Mouse (Mus musculus) heart, adult 2 months (tissue): ENCODE measurements around the gene Bpnt1. TPM values are rescaled to one million over a fixed set of nuclear protein-coding genes. Genes with fewer than 3 reads are reported as not detected.

Experiments
- DNase-seq, 2 experiments: peaks; one replicate each; pipeline ENCODE4 v3.0.0; 2021
- H3K27ac ChIP-seq: fragments of 200-600 bp; 2 replicates; pipeline ENCODE4 v1.8.1; 2022
- H3K27me3 ChIP-seq: fragments of 200-500 bp; 2 replicates; pipeline ENCODE4 v1.6.1; 2012; ENCODE audit warnings: mild to moderate bottlenecking, low read length, inconsistent platforms, mixed read lengths; ENCODE audit not compliant: control insufficient read depth, insufficient read depth
- H3K36me3 ChIP-seq: fragments of 200-500 bp; 2 replicates; pipeline ENCODE4 v1.6.1; 2012; ENCODE audit warnings: low read length, inconsistent platforms; ENCODE audit not compliant: control insufficient read depth, insufficient read depth
- H3K4me1 ChIP-seq: fragments of 200-500 bp; 2 replicates; pipeline ENCODE4 v1.6.1; 2011; ENCODE audit warnings: low read length; ENCODE audit not compliant: control insufficient read depth, insufficient read depth
- H3K4me3 ChIP-seq: fragments of 200-600 bp; 2 replicates; pipeline ENCODE4 v1.8.1; 2022
- H3K79me2 ChIP-seq: fragments of 200-500 bp; replicated peaks from 2 replicates; pipeline ENCODE4 v1.6.1; 2012; ENCODE audit warnings: mild to moderate bottlenecking, inconsistent platforms, low read length, moderate library complexity, mixed read lengths; ENCODE audit not compliant: control insufficient read depth, insufficient read depth
- H3K9ac ChIP-seq: fragments of 200-500 bp; 2 replicates; pipeline ENCODE4 v1.6.1; 2012; ENCODE audit warnings: low read depth, mild to moderate bottlenecking, control low read depth, inconsistent platforms, low read length, mixed read lengths
- CTCF ChIP-seq: fragments of 200-600 bp; IDR thresholded peaks from 2 replicates; pipeline ENCODE4 v1.8.1; 2022; ENCODE audit warnings: antibody characterized with exemption, mild to moderate bottlenecking, moderate library complexity
- EP300 ChIP-seq: fragments of 200-500 bp; IDR thresholded peaks from 2 replicates; pipeline ENCODE4 v1.6.1; 2011; ENCODE audit warnings: low read depth, low read length, control low read depth; ENCODE audit not compliant: insufficient read depth
- POLR2A ChIP-seq: fragments of 200-500 bp; IDR thresholded peaks from 2 replicates; pipeline ENCODE4 v1.6.1; 2011; ENCODE audit warnings: mild to moderate bottlenecking, low read depth, low read length, control low read depth; ENCODE audit not compliant: insufficient read depth
- WGBS: fragments of 180-500 bp; shearing (Covaris S2); methylation state at CpG from one replicate; pipeline ENCODE4 v1.1.7; 2018; 5-methylcytosine and 5-hydroxymethylcytosine counted together
- intact Hi-C: fragments of 180-260 bp; cut with DNase I; formaldehyde crosslinking; loops from one replicate; pipeline ENCODE4 v1.15.1; 2025
- long read RNA-seq: library from polyadenylated mRNA; stranded (forward); transcript quantifications from one replicate; pipeline ENCODE4 v2.0.0, GENCODE M21; 2021
- polyA plus RNA-seq: library from polyadenylated mRNA; depleted of rRNA; stranded (reverse); fragments of >200 nt; gene quantifications from 2 replicates; pipeline ENCODE4 v1.2.3, GENCODE M21; 2012; rRNA removed
- total RNA-seq, 2 experiments: library from RNA; stranded (reverse); gene quantifications; 2 replicates each; pipeline ENCODE4 v1.2.3; 2021

Bpnt1 gene
- 10 to 100 TPM; 27.8 to 29.6 TPM for total RNA-seq
- 26.3 and 36.6 TPM in 2 replicates for polyA plus RNA-seq
- long read RNA-seq, transcript Bpnt1-205 (10 exons, 1,226 nt), result major isoform, 11 of 14 reads
- long read RNA-seq, partial matches to known transcripts, result 0 of 14 reads
- long read RNA-seq, other reads (novel, unspliced or antisense), result 2 of 14 reads

DNA sequence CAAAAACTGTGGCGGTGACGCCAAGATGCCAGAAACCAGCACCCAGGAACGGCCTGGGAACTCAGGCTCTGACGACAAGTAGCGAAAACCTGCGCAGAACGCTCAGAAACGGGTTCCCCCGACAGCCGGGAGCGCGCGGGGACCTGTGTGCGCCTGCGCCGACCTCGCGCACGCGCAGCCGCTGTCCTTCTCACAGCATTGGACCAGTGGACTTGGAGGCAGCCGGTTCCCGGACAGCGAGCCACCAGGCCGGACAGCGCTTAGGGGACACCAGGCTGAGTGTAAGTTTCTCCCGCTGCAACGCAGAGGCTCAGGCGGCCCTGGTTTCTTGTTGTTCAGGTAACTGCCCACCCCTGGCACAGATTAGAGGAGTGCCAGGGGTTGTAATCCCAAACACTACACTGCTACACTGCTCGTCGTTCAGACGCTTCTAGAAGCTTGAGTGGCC is at the start of gene Bpnt1:
TSS of gene Bpnt1 (plus strand) at position 167 of the 448 bp plus-strand sequence.
- Histone ChIP-seq H3K4me3 (peak within 1 kb of the TSS; percentile 72), H3K27ac (peak within 1 kb of the TSS; percentile 94), H3K79me2 (no peaks in the 10 kb centered on the region), H3K4me1 (peaks cover 3% of the 10 kb centered on the region), H3K9ac (peak within 1 kb of the TSS; percentile 89), H3K27me3 (no peaks in the 10 kb centered on the region), H3K36me3 (no peaks in the 10 kb centered on the region)
- intact Hi-C loops, result loop anchor here (2.0 kb wide), 1 partner anchor 31 kb away; the partner anchor contains the start of gene Eprs
- peak; percentile 91 to 94 for DNase-seq
- WGBS, result under 1% methylated on average over 32 of the region's 32 CpGs
- TF ChIP-seq POLR2A, result peak; percentile 96
- TF ChIP-seq EP300, result no peak
- TF ChIP-seq CTCF, result no peak

DNA sequence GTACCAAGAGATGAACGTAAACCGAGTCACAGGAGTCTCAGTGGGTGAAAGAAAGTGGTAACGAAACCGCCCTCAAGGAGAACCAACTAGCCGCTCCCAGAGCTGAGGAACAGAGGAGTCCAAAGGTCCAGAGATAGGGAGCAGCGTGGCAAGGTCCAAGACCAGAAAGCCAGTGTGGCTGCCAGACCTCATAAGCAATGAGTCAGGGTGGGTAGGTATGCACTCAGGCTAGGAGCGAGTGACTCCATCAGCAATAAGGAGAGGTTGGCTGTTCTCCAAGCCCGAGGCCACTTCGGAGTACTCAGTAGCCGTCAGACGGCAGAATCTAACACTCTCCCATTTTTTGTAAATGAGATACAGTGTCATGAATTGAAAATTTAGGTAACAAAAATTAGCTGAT is 49.1 kb upstream of the Bpnt1 start:
- 86% methylated on average over 11 of the region's 11 CpGs for WGBS
- no peak for DNase-seq
- H3K27ac ChIP-seq, result no peak overlapping the region
- H3K36me3 ChIP-seq, result no peaks in the 10 kb centered on the region
- TF ChIP-seq EP300 (no peak), POLR2A (no peak), CTCF (no peak)
- no peak overlapping the region for H3K4me3 ChIP-seq
- peaks cover 4% of the 10 kb centered on the region for H3K4me1 ChIP-seq
- intact Hi-C loops, result no loop called here
- no peaks in the 10 kb centered on the region for H3K79me2 ChIP-seq
- no peak overlapping the region for H3K9ac ChIP-seq
- H3K27me3 ChIP-seq, result no peaks in the 10 kb centered on the region

DNA sequence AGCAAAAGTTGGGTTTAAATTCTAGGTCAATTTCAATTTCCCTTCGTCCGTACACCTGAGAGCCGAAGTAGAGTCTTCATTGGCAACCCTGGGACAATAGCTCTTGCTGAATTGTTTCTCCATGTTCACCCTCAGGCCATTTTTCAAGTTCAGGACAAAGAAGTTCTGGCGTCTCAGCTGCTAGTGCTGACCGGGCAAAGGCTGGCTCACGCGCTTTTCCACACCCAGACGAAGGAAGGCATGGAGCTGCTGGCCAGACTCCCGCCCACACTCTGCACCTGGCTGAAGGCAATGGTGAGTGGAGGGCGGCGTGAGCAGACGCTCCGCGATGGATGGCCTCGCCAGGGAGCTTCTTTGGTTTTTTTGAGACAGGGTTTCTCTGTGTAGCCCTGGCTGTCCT is 48.7 kb upstream of the Bpnt1 start:
- no peak for DNase-seq
- 96% methylated on average over 15 of the region's 15 CpGs for whole genome bisulfite sequencing
- Histone ChIP-seq H3K36me3 (no peaks in the 10 kb centered on the region), H3K9ac (no peak overlapping the region), H3K27me3 (no peaks in the 10 kb centered on the region), H3K79me2 (no peaks in the 10 kb centered on the region), H3K4me3 (no peak overlapping the region), H3K4me1 (peaks cover 4% of the 10 kb centered on the region), H3K27ac (no peak overlapping the region)
- intact Hi-C loops, result no loop called here
- TF ChIP-seq EP300 (no peak), CTCF (no peak), POLR2A (no peak)

DNA sequence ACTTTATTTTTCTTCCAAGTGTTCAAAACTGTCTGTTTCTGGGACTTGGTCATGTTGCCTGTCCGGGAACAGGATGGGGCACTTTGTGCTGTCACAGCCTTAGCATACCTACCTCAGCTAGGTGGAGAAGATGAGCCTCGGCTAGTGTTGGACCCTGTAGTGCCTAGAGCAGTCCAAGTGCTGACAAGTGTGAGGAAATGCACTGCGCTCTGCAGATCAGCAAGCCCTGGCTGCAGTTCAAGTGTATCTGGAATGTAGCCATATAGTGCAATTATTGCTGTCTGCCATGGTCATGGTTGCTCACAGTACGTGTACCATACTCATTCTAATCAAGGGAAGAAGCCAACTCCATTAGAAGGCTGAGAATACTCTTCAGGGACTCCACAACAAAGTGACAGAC is 47.2 kb upstream of the Bpnt1 start:
- TF ChIP-seq POLR2A, result no peak
- no peak for TF ChIP-seq CTCF
- 0 out of 2 replicates have a peak, but pooled peaks have one; percentile 53 for TF ChIP-seq EP300
- no peaks in the 10 kb centered on the region for H3K79me2 ChIP-seq
- no peaks in the 10 kb centered on the region for H3K27me3 ChIP-seq
- H3K36me3 ChIP-seq, result no peaks in the 10 kb centered on the region
- no peak overlapping the region for H3K9ac ChIP-seq
- no peak overlapping the region for H3K27ac ChIP-seq
- 18% methylated on average over 4 of the region's 4 CpGs for WGBS
- peak; percentile 49 to 65 for DNase-seq
- H3K4me3 ChIP-seq, result no peak overlapping the region
- intact Hi-C loops, result no loop called here
- H3K4me1 ChIP-seq, result peaks cover 4% of the 10 kb centered on the region

DNA sequence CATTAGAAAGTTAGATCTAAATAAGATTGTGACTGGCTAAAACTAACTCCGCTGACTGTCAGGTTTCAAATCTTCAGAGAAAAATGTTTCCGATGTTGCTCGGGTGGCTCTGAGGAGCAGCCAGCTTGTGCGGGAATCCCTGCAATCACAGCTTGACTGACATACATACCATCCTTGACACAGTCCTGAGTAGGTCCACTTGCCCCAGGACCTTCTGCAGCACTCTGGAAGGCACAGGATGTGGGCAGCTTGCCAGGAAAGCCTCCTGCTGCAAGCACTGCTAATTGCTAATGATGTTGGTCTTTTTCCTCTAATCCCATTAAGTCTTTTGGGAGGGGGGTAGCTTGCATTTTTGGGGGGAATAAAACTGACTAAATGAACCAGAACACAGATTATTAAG is 46.8 kb upstream of the Bpnt1 start:
- H3K4me1 ChIP-seq, result peaks cover 4% of the 10 kb centered on the region
- no peaks in the 10 kb centered on the region for H3K27me3 ChIP-seq
- WGBS, result 45% methylated on average over 4 of the region's 4 CpGs
- no peak overlapping the region for H3K4me3 ChIP-seq
- DNase-seq, result peak; percentile 59 to 65
- no peaks in the 10 kb centered on the region for H3K79me2 ChIP-seq
- intact Hi-C loops, result no loop called here
- no peak overlapping the region for H3K9ac ChIP-seq
- peak; percentile 31 for TF ChIP-seq CTCF
- 0 out of 2 replicates have a peak, but pooled peaks have one; percentile 16 for TF ChIP-seq EP300
- no peak for TF ChIP-seq POLR2A
- no peaks in the 10 kb centered on the region for H3K36me3 ChIP-seq
- no peak overlapping the region for H3K27ac ChIP-seq

DNA sequence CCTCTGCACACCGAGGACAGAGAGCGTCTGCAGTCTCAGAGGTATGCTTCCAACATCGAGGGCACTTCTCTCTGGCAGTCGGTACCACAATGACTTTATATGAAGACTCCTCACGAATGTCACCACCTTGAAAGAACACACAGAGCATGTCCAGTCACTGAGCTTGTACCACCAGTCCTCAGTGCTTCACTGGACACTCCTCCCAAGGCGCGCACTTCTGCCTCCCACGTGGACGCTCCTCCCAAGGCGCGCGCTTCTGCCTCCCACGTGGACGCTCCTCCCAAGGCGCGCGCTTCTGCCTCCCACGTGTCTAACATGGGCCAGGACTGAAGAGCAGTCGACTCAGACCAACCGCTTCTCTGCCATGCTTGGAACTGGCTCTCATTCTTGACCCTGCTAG is 44.9 kb upstream of the Bpnt1 start:
- TF ChIP-seq EP300 (no peak), CTCF (no peak), POLR2A (no peak)
- intact Hi-C loops, result no loop called here
- Histone ChIP-seq H3K36me3 (no peaks in the 10 kb centered on the region), H3K4me1 (peaks cover 4% of the 10 kb centered on the region), H3K27me3 (no peaks in the 10 kb centered on the region), H3K9ac (no peak overlapping the region), H3K79me2 (no peaks in the 10 kb centered on the region), H3K27ac (no peak overlapping the region), H3K4me3 (no peak overlapping the region)
- 85% methylated on average over 20 of the region's 20 CpGs for WGBS
- no peak for DNase-seq
